Mouse (Mus musculus) lung, adult 2 months (tissue): ENCODE measurements around the gene Camk2g. TPM values are rescaled to one million over a fixed set of nuclear protein-coding genes. Genes with fewer than 3 reads are reported as not detected.
A peak's percentile ranks its signal among the peaks of the same experiment; 100 is the strongest.

Source experiments
- DNase-seq: peaks from one replicate; pipeline ENCODE4 v3.0.0; 2022
- H3K4me1 ChIP-seq: fragments of 200-500 bp; 2 replicates; pipeline ENCODE4 v1.6.1; 2011; ENCODE audit warnings: low read length; ENCODE audit not compliant: control insufficient read depth, insufficient read depth
- H3K4me3 ChIP-seq: fragments of 200-500 bp; replicated peaks from 2 replicates; pipeline ENCODE3; 2011; ENCODE audit warnings: low read depth, mild to moderate bottlenecking, control low read depth, low read length; ENCODE audit errors: extremely low read depth
- CTCF ChIP-seq: fragments of 200-500 bp; IDR thresholded peaks from 2 replicates; pipeline ENCODE4 v1.5.1; 2011; ENCODE audit warnings: mild to moderate bottlenecking, low read length, control low read depth; ENCODE audit not compliant: insufficient read depth
- POLR2A ChIP-seq: fragments of 200-500 bp; IDR thresholded peaks from 2 replicates; pipeline ENCODE4 v1.6.1; 2011; ENCODE audit warnings: low read depth, mild to moderate bottlenecking, control low read depth, low read length, borderline replicate concordance; ENCODE audit errors: extremely low read depth
- WGBS: fragments of 180-500 bp; shearing (Covaris S2); methylation state at CpG from one replicate; pipeline ENCODE4 v1.1.7; 2018; 5-methylcytosine and 5-hydroxymethylcytosine counted together
- polyA plus RNA-seq: library from polyadenylated mRNA; depleted of rRNA; stranded (reverse); fragments of >200 nt; gene quantifications from 2 replicates; pipeline ENCODE4 v1.2.3, GENCODE M21; 2012

The Camk2g gene
- polyA plus RNA-seq, 1 experiment: 30.9 TPM

DNA sequence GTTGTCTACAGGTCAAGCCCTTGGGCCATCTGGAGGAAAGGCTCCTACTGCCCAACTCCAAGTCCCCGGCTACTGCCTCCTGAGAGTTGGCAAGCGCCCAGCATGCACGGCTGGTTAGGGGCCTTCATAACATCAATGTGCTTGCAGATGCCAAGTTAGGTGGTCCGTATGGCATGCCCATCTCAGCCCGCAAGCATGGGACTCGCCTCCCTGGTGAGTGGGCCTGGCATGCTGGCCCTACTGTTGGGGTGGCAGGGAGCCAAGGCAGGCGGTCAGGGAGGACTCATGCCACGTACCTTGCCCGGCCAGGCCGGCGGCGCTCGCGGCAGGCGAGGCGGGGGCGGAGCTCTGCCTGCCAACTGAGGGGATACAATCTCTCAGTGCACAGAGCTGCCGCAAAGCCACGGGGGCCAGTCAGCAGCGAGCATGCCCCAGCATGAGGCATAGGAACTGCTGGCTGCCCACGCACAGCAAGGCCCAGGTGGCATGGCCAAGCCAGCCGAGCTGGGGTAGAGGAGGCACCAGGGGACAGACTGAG is 36.4 kb downstream of the Camk2g start:
- WGBS: 89% methylated on average over 22 of the region's 22 CpGs
- H3K4me3 ChIP-seq: no peak overlapping the region
- TF ChIP-seq POLR2A (no peak), CTCF (no peak)
- H3K4me1 ChIP-seq: no peaks in the 10 kb centered on the region
- no peak for DNase-seq

DNA sequence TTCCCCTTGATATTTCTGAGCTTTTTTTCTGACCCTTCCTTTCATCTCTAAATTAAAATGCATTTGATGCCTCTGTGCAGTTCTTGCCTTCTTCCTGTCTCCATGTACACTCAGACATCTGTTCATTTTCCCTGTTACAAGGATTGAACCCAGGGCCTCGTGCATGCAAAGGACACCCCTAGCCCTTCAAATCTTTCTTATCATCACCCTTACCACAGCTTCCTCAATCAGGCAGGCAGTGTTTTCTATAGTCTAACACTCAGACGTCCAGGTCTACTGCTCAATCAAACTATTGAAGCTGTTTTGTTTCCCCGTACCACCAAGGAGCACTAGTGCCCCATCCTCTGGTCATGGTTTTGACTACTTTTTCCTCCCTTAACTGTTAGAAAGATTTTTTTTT is 40.1 kb downstream of the Camk2g start:
- no peaks in the 10 kb centered on the region for H3K4me1 ChIP-seq
- DNase-seq: no peak
- 75% methylated on average over 3 of the region's 3 CpGs for WGBS
- no peak overlapping the region for H3K4me3 ChIP-seq
- TF ChIP-seq POLR2A (no peak), CTCF (no peak)

DNA sequence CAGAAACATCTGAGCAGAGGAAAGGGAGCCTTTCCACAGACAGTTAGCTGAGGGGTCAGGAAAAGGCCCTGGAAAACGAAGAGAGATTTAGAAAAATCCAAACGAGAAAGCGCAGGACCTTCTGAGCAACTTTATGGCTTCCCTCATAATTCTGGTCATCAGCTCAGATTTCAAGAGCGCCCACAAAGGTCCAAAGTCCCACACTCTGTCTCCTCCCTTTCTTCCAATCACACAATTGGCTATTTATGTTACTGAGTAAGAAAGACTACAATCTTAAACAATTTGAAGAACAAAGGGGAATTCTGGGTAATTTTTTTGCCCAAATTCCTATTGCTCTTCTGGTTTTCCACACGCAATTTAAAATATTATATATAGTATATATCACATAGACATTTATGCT is 43.4 kb downstream of the Camk2g start:
- no peaks in the 10 kb centered on the region for H3K4me1 ChIP-seq
- TF ChIP-seq CTCF: no peak
- no peak for TF ChIP-seq POLR2A
- WGBS: 94% methylated on average over 5 of the region's 5 CpGs
- no peak for DNase-seq
- H3K4me3 ChIP-seq: no peak overlapping the region

DNA sequence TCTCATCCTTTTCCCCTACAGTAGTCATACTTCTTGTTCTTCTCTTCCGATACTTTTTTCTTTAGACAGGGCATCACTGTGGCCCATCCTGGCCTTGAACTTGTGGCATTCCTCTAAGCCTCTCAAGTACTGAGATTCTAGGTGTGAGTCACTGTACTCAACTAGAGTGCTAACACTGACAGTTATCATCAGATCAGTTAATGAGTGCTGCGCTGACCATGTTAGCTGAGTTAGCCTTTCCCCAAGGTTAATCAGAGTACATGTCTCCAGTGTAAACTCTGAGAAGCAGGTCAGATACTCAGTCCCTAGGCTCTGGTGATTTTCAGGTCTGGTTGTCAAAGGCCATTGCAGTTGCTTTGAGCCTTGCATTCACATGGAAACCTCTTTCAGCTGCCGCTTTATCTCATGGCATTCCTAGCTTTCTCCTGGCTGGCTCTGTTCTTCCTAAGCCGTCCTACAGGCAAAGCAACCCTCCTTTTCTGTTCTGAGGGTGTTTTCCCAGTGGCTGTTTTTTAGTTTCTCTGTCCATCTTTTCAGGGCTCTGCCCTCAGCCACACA is 44.3 kb downstream of the Camk2g start:
- no peak overlapping the region for H3K4me3 ChIP-seq
- no peak for DNase-seq
- H3K4me1 ChIP-seq: no peaks in the 10 kb centered on the region
- 87% methylated on average over 4 of the region's 4 CpGs for WGBS
- TF ChIP-seq CTCF: no peak
- no peak for TF ChIP-seq POLR2A

DNA sequence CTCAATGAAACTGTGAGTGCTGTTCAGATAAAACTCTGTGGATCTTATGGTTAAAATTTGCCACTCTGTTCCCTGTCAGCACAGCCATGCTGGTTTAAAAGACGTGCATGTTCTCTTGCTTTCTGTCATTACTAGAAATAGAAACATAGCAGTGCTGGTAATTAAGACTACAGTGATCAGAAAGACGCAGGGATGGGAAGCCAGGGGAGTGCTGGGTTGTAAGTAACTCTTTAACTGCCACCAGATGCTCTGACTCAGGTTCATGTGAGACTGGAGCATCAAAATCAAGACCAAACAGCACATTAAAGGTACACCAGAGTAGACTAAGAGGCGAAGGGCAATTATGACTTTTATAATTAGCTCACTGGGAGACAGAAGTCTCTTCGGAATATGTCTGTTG is 45.5 kb downstream of the Camk2g start:
- Histone ChIP-seq H3K4me3 (no peak overlapping the region), H3K4me1 (no peaks in the 10 kb centered on the region)
- TF ChIP-seq CTCF: no peak
- TF ChIP-seq POLR2A: no peak
- DNase-seq: no peak
- 70% methylated on average over 4 of the region's 4 CpGs for WGBS

DNA sequence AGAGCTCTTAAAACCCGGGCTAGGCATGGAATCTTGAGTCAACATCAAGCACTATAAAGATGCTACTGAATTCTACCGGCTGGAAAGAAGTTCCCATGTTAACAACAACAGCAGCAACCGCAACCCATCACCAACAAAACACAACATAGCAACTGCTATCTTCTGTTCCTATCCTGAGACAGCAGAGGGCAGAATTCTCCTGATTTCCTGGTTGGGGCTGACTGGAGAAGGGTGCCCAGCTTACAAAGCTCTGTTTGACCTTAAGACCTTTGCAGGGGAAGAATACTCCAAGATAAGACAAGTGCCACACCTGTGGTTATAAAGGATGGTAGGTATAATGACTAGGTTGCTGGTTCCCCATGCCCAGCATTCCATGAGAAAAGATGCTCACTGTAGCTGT is 47.0 kb downstream of the Camk2g start:
- TF ChIP-seq CTCF: no peak
- no peak for TF ChIP-seq POLR2A
- no peak for DNase-seq
- Histone ChIP-seq H3K4me1 (no peaks in the 10 kb centered on the region), H3K4me3 (no peak overlapping the region)
- 67% methylated on average over 3 of the region's 3 CpGs for WGBS

DNA sequence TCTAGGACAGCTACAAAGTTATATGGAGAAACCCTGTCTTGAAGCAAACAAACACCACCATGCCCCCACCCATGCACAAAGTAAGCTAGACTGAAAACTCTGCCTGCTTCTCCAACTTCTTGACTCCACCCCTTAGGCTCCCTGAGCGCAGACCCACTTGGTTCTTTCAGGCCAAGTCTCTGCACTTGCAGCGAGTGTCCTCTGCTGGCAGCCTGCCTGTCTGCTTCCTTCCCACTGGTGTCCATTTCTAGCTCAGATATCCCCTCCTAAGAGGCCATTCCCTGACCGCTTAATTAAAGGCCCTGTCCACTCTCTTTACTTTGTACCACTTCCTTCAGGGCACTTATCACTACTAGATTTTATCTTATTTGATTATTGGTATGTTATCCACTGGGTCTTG is 50.3 kb downstream of the Camk2g start:
- no peak for DNase-seq
- Histone ChIP-seq H3K4me3 (no peak overlapping the region), H3K4me1 (no peaks in the 10 kb centered on the region)
- WGBS: 41% methylated on average over 3 of the region's 3 CpGs
- TF ChIP-seq CTCF (no peak; the same call in 1 of the 2 replicates), POLR2A (no peak)

DNA sequence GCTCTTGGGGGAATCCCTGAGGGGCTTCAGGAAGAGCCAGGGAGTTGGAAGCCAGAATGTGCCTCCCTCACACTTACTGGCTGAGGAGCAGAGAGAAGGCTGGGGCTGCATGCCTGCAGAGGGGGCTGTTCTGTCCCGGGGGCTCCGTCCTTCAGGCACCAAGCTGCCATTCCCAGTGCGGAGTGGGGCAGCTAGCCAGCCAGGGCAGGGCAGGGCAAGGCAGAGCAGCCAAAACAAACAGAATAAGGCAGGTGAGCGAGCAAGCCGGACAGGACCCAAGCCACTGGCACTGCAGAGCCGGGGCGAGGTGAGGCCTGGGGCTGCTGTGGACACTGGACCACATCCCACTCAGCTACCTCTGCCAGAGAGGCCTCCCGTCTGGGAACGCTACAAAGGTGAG is 52.6 kb downstream of the Camk2g start:
- Histone ChIP-seq H3K4me3 (no peak overlapping the region), H3K4me1 (no peaks in the 10 kb centered on the region)
- DNase-seq: peak; percentile 74
- no peak for TF ChIP-seq POLR2A
- TF ChIP-seq CTCF: no peak
- WGBS: 72% methylated on average over 9 of the region's 9 CpGs

DNA sequence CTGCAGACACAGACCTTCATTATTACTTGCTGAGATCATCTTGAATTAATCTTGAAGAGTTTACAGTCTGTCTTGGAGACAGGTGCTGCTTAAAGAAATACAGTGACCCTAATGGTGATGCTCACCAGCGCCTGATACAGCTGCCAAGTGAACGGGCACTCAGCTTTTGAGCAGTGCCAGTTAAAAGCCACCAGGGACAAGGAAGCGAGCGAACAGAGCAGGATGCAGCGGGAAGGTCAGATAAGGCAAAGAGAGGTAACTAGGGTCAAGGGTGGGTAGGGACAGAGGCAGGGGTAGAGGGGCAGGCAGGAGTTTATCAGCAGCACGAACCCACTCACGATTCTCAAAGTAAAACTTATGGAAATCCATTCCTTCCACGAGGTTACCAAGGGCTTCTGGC is 55.4 kb downstream of the Camk2g start:
- 82% methylated on average over 8 of the region's 8 CpGs for WGBS
- TF ChIP-seq POLR2A (no peak), CTCF (no peak)
- no peak for DNase-seq
- H3K4me3 ChIP-seq: no peak overlapping the region
- H3K4me1 ChIP-seq: peaks cover 2% of the 10 kb centered on the region; the same call in 1 of the 2 replicates

DNA sequence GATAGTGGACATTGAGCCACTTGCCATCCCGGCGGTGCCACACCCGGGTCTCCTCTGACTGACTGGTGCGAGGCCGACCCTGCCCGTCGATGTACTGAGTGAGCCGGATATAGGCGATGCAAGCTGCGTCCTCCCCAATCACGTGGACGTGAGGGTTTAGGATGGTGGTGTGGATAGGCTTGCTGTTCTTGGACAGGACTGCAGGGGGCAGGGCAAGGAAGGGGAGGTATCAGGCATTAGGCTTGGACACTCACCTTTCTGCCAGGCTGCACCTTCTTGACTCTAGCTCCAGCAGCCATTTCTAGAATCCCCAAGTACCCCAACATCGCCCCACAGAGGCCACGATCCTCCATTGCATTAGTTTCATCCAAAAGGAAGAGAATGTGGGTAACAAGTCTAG is 56.6 kb downstream of the Camk2g start:
- no peak overlapping the region for H3K4me3 ChIP-seq
- TF ChIP-seq CTCF: peak; percentile 77
- TF ChIP-seq POLR2A: no peak
- 35% methylated on average over 14 of the region's 14 CpGs for WGBS
- peaks cover 8% of the 10 kb centered on the region for H3K4me1 ChIP-seq
- peak; percentile 70 for DNase-seq
